Mouse (Mus musculus) stomach, postnatal 0 days (tissue): ENCODE results near the gene Soat1. TPM values are rescaled to one million over a fixed set of nuclear protein-coding genes. Genes with fewer than 3 reads are reported as not detected.
A peak's percentile ranks its signal among the peaks of the same experiment; 100 is the strongest.

ENCODE experiments used
- ATAC-seq: fragments of 200-750 bp; cut with Nextera tagmentation; 2 replicates; pipeline ENCODE4 v1.8.0; 2017; ENCODE audit not compliant: low FRiP score, low TSS enrichment
- DNase-seq: peaks from one replicate; pipeline ENCODE4 v3.0.0-alpha.2; 2016; ENCODE audit warnings: low spot score
- H3K27ac ChIP-seq: fragments of 300-500 bp; sonication (generic); replicated peaks from 2 replicates; pipeline ENCODE4 v1.5.1; 2014; ENCODE audit warnings: mild to moderate bottlenecking, control low read depth
- H3K27me3 ChIP-seq: fragments of 300-500 bp; sonication (generic); 2 replicates; pipeline ENCODE4 v1.6.1; 2014; ENCODE audit warnings: low read length; ENCODE audit not compliant: control insufficient read depth, insufficient read depth
- H3K36me3 ChIP-seq: fragments of 300-500 bp; sonication (generic); 2 replicates; pipeline ENCODE4 v1.6.1; 2014; ENCODE audit warnings: low read length, mixed read lengths; ENCODE audit not compliant: control insufficient read depth, insufficient read depth
- H3K4me1 ChIP-seq: fragments of 300-500 bp; sonication (generic); replicated peaks from 2 replicates; pipeline ENCODE4 v1.6.1; 2014; ENCODE audit warnings: antibody characterized with exemption; ENCODE audit not compliant: control insufficient read depth, insufficient read depth
- H3K4me2 ChIP-seq: fragments of 300-500 bp; sonication (generic); replicated peaks from 2 replicates; pipeline ENCODE4 v1.6.1; 2014; ENCODE audit warnings: low read depth, mild to moderate bottlenecking, control low read depth, moderate library complexity
- H3K4me3 ChIP-seq: fragments of 300-500 bp; sonication (generic); 2 replicates; pipeline ENCODE4 v1.5.1; 2014; ENCODE audit warnings: low read depth, low read length, control low read depth
- H3K9ac ChIP-seq: fragments of 300-500 bp; sonication (generic); 2 replicates; pipeline ENCODE4 v1.6.1; 2014; ENCODE audit warnings: mild to moderate bottlenecking, low read length, control low read depth, mixed read lengths
- H3K9me3 ChIP-seq: fragments of 300-500 bp; sonication (generic); 2 replicates; pipeline ENCODE4 v1.6.1; 2016; ENCODE audit warnings: low read length; ENCODE audit not compliant: control insufficient read depth
- CTCF ChIP-seq: IDR thresholded peaks from 2 replicates; pipeline ENCODE4 v1.5.1; 2016; ENCODE audit warnings: antibody characterized with exemption, low read depth, mild to moderate bottlenecking, moderate library complexity
- EP300 ChIP-seq: optimal IDR thresholded peaks from 2 replicates; pipeline ENCODE3; 2016; ENCODE audit warnings: antibody characterized with exemption
- WGBS: fragments of 180-500 bp; shearing (Covaris S2); extraction: QIAGEN DNeasy Blood & Tissue Kit; methylation state at CpG from one replicate; pipeline ENCODE4 v1.1.7; 2014; 5-methylcytosine and 5-hydroxymethylcytosine counted together
- polyA plus RNA-seq: library from polyadenylated mRNA; unstranded; fragments of >200 nt; fragmentation: Nextera tagmentation; extraction: Ambion mirVana; gene quantifications from 2 replicates; pipeline ENCODE4 v1.2.1, GENCODE M21; 2015

The Soat1 gene
- polyA plus RNA-seq, 1 experiment from 2014 or later = 17.6 TPM

- Histone ChIP-seq H3K9ac (no peak overlapping the region), H3K27ac (no peak overlapping the region), H3K9me3 (no peaks in the 10 kb centered on the region), H3K4me3 (no peak overlapping the region), H3K27me3 (no peaks in the 10 kb centered on the region), H3K4me1 (no peaks in the 10 kb centered on the region), H3K36me3 (no peaks in the 10 kb centered on the region), H3K4me2 (no peak overlapping the region)
- no peak for TF ChIP-seq EP300
- no peak for ATAC-seq
- DNase-seq = no peak
- WGBS = 84% methylated on average over 4 of the region's 4 CpGs
Observed at GRCm38 (mm10) chr1:156393148-156393547, 81.0 kb downstream of the Soat1 start.

DNA sequence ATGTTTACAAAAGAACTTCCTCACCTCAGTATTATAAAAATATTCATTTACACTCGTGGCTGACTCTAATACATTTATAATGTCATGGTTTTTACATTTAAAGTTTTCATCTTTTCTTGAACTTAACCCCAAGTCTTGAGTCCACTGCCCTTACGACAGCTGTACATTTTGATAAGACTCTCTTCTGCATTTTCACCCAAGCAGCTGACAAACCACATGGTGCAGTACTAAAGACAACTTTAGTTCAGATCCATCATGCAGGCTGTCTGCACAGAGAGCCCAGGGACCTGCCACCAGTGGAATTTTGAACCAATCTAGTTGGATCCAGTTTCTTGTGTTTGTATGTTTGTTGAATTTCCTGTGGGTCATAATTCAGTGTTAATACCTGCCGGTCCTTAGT lies 87.3 kb downstream of the Soat1 start:
- no peak overlapping the region for H3K27ac ChIP-seq
- ATAC-seq = no peak

DNA sequence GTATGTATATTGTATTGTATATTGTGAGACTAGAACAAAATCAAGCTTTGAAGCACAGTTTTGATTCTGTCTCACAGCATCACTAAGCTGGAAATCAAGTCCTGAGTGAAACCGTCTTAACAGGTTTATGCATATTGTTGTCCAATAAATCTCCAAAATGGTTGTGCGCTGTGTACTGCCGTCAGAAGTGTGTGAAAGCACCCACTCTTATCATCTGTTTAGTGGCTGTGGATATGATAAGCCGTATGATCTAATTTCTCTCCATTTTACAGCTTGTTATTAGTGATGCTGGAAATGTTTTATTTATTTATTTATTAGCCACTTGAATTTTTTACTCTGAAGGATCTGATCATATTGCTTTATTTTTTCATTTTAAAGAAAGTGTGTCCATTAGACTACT lies 87.9 kb downstream of the Soat1 start:
- no peak overlapping the region for H3K4me2 ChIP-seq
- no peaks in the 10 kb centered on the region for H3K27me3 ChIP-seq
- no peaks in the 10 kb centered on the region for H3K9me3 ChIP-seq
- 89% methylated on average over 4 of the region's 4 CpGs for WGBS
- no peak overlapping the region for H3K27ac ChIP-seq
- H3K4me3 ChIP-seq = no peak overlapping the region
- ATAC-seq = no peak
- H3K4me1 ChIP-seq = no peaks in the 10 kb centered on the region
- no peak overlapping the region for H3K9ac ChIP-seq
- H3K36me3 ChIP-seq = no peaks in the 10 kb centered on the region
- no peak for DNase-seq
- TF ChIP-seq CTCF (no peak), EP300 (no peak)

More for the DNA sequence above, 87.3 kb downstream of the Soat1 start:
- Histone ChIP-seq H3K9me3 (no peaks in the 10 kb centered on the region), H3K27me3 (no peaks in the 10 kb centered on the region), H3K4me2 (no peak overlapping the region), H3K4me1 (no peaks in the 10 kb centered on the region), H3K9ac (no peak overlapping the region), H3K36me3 (no peaks in the 10 kb centered on the region), H3K4me3 (no peak overlapping the region)
- WGBS = 64% methylated on average over 3 of the region's 3 CpGs
- TF ChIP-seq CTCF (no peak), EP300 (no peak)
- DNase-seq = no peak

DNA sequence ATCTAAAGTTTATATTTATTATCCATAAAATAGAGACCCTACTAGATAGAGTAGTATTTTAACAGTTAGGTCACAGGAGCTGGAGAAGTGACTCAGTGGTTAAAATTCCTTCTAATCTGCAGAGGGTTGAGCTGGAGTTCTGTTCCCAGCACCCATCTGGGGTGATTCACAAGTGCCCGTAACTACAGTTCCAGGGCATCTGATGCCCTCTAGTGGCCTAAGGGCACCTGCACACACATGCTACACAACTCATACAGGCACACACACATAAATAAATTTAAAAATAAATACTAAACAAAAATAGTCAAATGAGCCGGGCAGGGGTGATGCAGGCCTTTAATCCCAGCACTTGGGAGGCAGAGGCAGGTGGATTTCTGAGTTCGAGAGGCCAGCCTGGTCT lies 92.9 kb downstream of the Soat1 start:
- H3K9ac ChIP-seq = no peak overlapping the region
- DNase-seq (no peak), ATAC-seq (no peak)
- H3K36me3 ChIP-seq = no peaks in the 10 kb centered on the region
- no peaks in the 10 kb centered on the region for H3K27me3 ChIP-seq
- no peak overlapping the region for H3K27ac ChIP-seq
- no peaks in the 10 kb centered on the region for H3K4me1 ChIP-seq
- 89% methylated on average over 3 of the region's 3 CpGs for WGBS
- H3K4me3 ChIP-seq = no peak overlapping the region
- no peaks in the 10 kb centered on the region for H3K9me3 ChIP-seq
- TF ChIP-seq EP300 = no peak
- peak; percentile 28; the same call in 1 of the 2 replicates for TF ChIP-seq CTCF
- H3K4me2 ChIP-seq = no peak overlapping the region

Other genes with a start within 250 kb of the Soat1 start
- 0.13 TPM in 2 replicates for gene Tdrd5, start 170.7 kb downstream of the Soat1 start, polyA plus RNA-seq
- gene Nphs2, start 163.6 kb downstream of the Soat1 start, polyA plus RNA-seq = 0.06 TPM in 1 of 2 replicates, not detected in the other
- gene Gm2000, start 108.3 kb downstream of the Soat1 start, polyA plus RNA-seq = 670 and 688 TPM in 2 replicates
- gene Axdnd1, start 53.2 kb downstream of the Soat1 start, polyA plus RNA-seq = 0.07 and 0.24 TPM in 2 replicates
- gene Gm10031, start 49.7 kb upstream of the Soat1 start, polyA plus RNA-seq = 0.53 and 0.62 TPM in 2 replicates
- 1.4 TPM in 2 replicates for gene Abl2, start 84.5 kb upstream of the Soat1 start, polyA plus RNA-seq
- 16.8 and 17.1 TPM in 2 replicates for gene Tor3a, start 200.0 kb upstream of the Soat1 start, polyA plus RNA-seq
- gene Fam20b, start 244.8 kb upstream of the Soat1 start, polyA plus RNA-seq = 24.7 and 28.0 TPM in 2 replicates